Mouse (Mus musculus): ENCODE results near the gene Plin2. TPM values are rescaled to one million over a fixed set of nuclear protein-coding genes. Genes with fewer than 3 reads are reported as not detected.

The Plin2 gene
- polyA plus RNA-seq, 1 experiment from 2014 or later: 53.4 TPM

DNA sequence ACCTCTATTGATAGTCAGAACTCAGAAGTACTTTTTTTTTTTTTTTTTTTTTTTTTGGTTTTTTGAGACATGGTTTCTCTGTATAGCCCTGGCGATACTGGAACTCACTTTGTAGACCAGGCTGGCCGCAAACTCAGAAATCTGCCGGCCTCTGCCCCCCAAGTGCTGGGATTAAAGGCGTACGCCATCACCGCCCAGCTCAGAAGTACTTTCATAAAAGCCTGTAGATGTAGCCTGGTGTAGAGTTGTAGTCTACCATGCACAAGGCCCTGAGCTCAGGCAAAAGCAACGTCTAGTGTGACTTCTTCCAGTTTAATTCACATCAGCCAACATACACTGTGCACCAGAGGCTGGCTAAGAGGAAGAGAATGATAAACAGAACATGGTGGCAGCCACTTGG, 23.1 kb upstream of the Plin2 start:
- Histone ChIP-seq H3K9ac (no peak overlapping the region), H3K4me3 (no peak overlapping the region), H3K4me2 (no peak overlapping the region), H3K4me1 (replicated peaks) (no peaks in the 10 kb centered on the region), H3K36me3 (no peaks in the 10 kb centered on the region), H3K27me3 (no peaks in the 10 kb centered on the region), H3K9me3 (no peaks in the 10 kb centered on the region), H3K27ac (no peak overlapping the region)
- 90% methylated on average over 7 of the region's 7 CpGs for WGBS
- ATAC-seq (ENCODE audit: low FRiP score): no peak

DNA sequence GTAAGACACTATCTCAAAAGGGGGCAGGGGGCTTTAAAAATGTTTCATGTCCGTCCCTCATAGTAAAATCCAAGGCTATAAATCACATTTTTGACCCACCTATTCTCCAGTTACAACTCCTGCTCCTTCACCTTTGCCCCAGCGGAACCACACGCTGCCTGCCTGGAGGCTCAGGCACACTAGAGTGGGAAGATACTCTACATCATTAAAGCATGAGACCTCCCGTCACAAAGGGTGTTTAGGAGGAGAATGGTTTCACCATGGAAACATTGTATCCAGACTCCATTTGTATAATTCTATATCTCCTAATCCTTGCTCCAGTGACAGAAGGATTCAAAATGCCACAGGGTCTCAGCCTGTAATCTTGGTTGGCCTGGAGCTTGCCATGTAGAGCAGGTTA, 21.4 kb upstream of the Plin2 start:
- no peaks in the 10 kb centered on the region for H3K4me1 ChIP-seq (replicated peaks)

GRCm38 (mm10) chr4:86690768-86691167, 20.9 kb upstream of the Plin2 start:
- 90% methylated on average over 6 of the region's 6 CpGs for WGBS
- no peak overlapping the region for H3K4me2 ChIP-seq
- no peaks in the 10 kb centered on the region for H3K9me3 ChIP-seq

More for the DNA sequence above, 21.4 kb upstream of the Plin2 start:
- Histone ChIP-seq H3K27ac (no peak overlapping the region), H3K9ac (no peak overlapping the region), H3K4me3 (no peak overlapping the region), H3K4me2 (no peak overlapping the region), H3K36me3 (no peaks in the 10 kb centered on the region), H3K9me3 (no peaks in the 10 kb centered on the region), H3K27me3 (no peaks in the 10 kb centered on the region)
- 69% methylated on average over 4 of the region's 4 CpGs for WGBS
- no peak for ATAC-seq (ENCODE audit: low FRiP score)

DNA sequence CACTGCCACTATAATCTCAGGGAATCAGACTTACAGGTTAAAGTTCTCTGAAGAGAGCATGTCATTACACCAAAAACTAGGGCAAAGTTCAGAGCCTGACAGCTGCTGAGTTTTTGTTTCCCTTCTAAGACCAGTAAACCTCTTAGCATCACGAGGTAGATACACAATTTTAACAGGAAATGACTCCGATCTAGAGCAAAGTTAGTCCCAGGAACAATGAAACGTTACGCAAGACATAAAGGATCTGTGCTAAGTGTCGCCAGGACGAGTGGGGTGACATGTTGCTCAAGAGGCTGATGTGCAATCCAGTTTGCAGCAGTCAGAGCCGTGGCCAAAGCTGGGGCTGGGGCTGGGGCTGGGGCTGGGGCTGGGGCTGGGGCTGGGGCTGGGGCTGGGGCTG, 20.3 kb upstream of the Plin2 start:
- Histone ChIP-seq H3K36me3 (no peaks in the 10 kb centered on the region), H3K27ac (no peak overlapping the region), H3K4me2 (no peak overlapping the region), H3K9me3 (no peaks in the 10 kb centered on the region), H3K4me3 (no peak overlapping the region), H3K9ac (no peak overlapping the region), H3K4me1 (replicated peaks) (no peaks in the 10 kb centered on the region), H3K27me3 (no peaks in the 10 kb centered on the region)
- ATAC-seq (ENCODE audit: low FRiP score): no peak
- WGBS: 71% methylated on average over 7 of the region's 7 CpGs

More at GRCm38 (mm10) chr4:86690768-86691167, 20.9 kb upstream of the Plin2 start:
- Histone ChIP-seq H3K4me1 (replicated peaks) (no peaks in the 10 kb centered on the region), H3K27ac (no peak overlapping the region), H3K9ac (no peak overlapping the region), H3K27me3 (no peaks in the 10 kb centered on the region), H3K36me3 (no peaks in the 10 kb centered on the region), H3K4me3 (no peak overlapping the region)
- ATAC-seq (ENCODE audit: low FRiP score): no peak

- ATAC-seq (ENCODE audit: low FRiP score): no peak
- no peaks in the 10 kb centered on the region for H3K9me3 ChIP-seq
- H3K4me2 ChIP-seq: no peak overlapping the region
- H3K27me3 ChIP-seq: no peaks in the 10 kb centered on the region
- H3K27ac ChIP-seq: no peak overlapping the region
- H3K4me3 ChIP-seq: no peak overlapping the region
- H3K36me3 ChIP-seq: no peaks in the 10 kb centered on the region
- no peaks in the 10 kb centered on the region for H3K4me1 ChIP-seq (replicated peaks)
- no peak overlapping the region for H3K9ac ChIP-seq
- 86% methylated on average over 10 of the region's 10 CpGs for WGBS
Observed at GRCm38 (mm10) chr4:86689056-86689735, 19.3 kb upstream of the Plin2 start.

DNA sequence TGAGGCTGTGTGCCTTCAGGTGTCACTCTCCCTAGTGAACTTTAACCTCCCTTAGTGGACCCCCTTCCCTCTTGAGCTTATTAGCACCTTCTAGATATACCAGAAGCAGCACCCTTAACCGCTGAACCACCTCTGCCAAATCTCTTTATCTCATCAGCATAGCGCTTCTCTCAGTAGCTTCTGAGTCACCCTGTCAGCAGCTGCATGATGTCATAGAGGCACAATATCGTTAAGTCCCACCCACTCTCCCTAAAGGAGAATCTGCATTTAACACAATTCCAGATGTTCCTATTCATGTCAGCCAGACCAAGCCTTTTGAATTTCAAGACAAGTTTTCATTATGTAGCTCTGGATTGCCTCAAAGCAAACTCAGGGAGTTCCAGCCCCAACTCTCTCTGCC, 16.7 kb upstream of the Plin2 start:
- Histone ChIP-seq H3K4me3 (no peak overlapping the region), H3K36me3 (no peaks in the 10 kb centered on the region), H3K4me2 (no peak overlapping the region), H3K4me1 (replicated peaks) (no peaks in the 10 kb centered on the region), H3K27me3 (no peaks in the 10 kb centered on the region), H3K27ac (no peak overlapping the region), H3K9ac (no peak overlapping the region), H3K9me3 (no peaks in the 10 kb centered on the region)
- no peak for ATAC-seq (ENCODE audit: low FRiP score)
- 93% methylated on average over 3 of the region's 3 CpGs for whole genome bisulfite sequencing

DNA sequence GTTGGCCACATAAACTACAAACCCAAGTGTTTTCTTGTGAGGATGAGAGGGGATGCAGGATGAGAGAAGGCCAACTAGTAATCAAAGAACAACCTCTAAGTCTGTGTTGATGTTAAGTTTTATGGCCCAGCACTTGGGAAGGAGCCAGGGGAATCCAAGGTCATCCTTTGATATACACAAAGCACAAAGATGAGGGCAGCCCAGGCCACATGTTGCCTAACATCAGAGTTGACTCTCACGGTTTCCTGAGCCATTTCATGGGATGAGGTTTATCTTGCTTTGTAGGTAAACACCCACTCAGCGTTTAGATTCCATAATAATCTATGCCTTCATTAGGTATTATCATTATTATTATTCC, 16.1 kb upstream of the Plin2 start:
- Histone ChIP-seq H3K4me2 (no peak overlapping the region), H3K4me3 (no peak overlapping the region), H3K4me1 (replicated peaks) (no peaks in the 10 kb centered on the region), H3K9me3 (no peaks in the 10 kb centered on the region), H3K9ac (no peak overlapping the region), H3K36me3 (no peaks in the 10 kb centered on the region), H3K27me3 (no peaks in the 10 kb centered on the region), H3K27ac (no peak overlapping the region)
- WGBS: 75% methylated on average over 2 of the region's 2 CpGs
- no peak for ATAC-seq (ENCODE audit: low FRiP score)

GRCm38 (mm10) chr4:86685231-86686008, 15.6 kb upstream of the Plin2 start:
- Histone ChIP-seq H3K27ac (no peak overlapping the region), H3K4me2 (no peak overlapping the region), H3K4me1 (replicated peaks) (no peaks in the 10 kb centered on the region), H3K9me3 (no peaks in the 10 kb centered on the region), H3K9ac (no peak overlapping the region), H3K4me3 (no peak overlapping the region), H3K36me3 (no peaks in the 10 kb centered on the region), H3K27me3 (no peaks in the 10 kb centered on the region)
- no peak for ATAC-seq (ENCODE audit: low FRiP score)
- WGBS: 82% methylated on average over 11 of the region's 11 CpGs

GRCm38 (mm10) chr4:86684806-86685205, 14.9 kb upstream of the Plin2 start:
- H3K9me3 ChIP-seq: no peaks in the 10 kb centered on the region
- H3K4me3 ChIP-seq: no peak overlapping the region
- no peaks in the 10 kb centered on the region for H3K27me3 ChIP-seq
- no peaks in the 10 kb centered on the region for H3K4me1 ChIP-seq (replicated peaks)
- WGBS: 95% methylated on average over 6 of the region's 6 CpGs
- no peaks in the 10 kb centered on the region for H3K36me3 ChIP-seq
- H3K27ac ChIP-seq: no peak overlapping the region
- no peak for ATAC-seq (ENCODE audit: low FRiP score)
- no peak overlapping the region for H3K4me2 ChIP-seq
- H3K9ac ChIP-seq: no peak overlapping the region

GRCm38 (mm10) chr4:86683746-86684145, 13.9 kb upstream of the Plin2 start:
- H3K36me3 ChIP-seq: no peaks in the 10 kb centered on the region
- H3K9me3 ChIP-seq: no peaks in the 10 kb centered on the region
- no peaks in the 10 kb centered on the region for H3K4me1 ChIP-seq (replicated peaks)
- H3K4me2 ChIP-seq: no peak overlapping the region
- WGBS: 84% methylated on average over 5 of the region's 5 CpGs
- no peak overlapping the region for H3K9ac ChIP-seq
- H3K4me3 ChIP-seq: no peak overlapping the region
- H3K27me3 ChIP-seq: no peaks in the 10 kb centered on the region
- no peak overlapping the region for H3K27ac ChIP-seq
- no peak for ATAC-seq (ENCODE audit: low FRiP score)

- Histone ChIP-seq H3K4me1 (replicated peaks) (no peaks in the 10 kb centered on the region), H3K36me3 (no peaks in the 10 kb centered on the region), H3K9ac (no peak overlapping the region), H3K4me3 (no peak overlapping the region), H3K9me3 (no peaks in the 10 kb centered on the region), H3K27ac (no peak overlapping the region), H3K4me2 (no peak overlapping the region), H3K27me3 (no peaks in the 10 kb centered on the region)
- ATAC-seq (ENCODE audit: low FRiP score): no peak
- 97% methylated on average over 5 of the region's 5 CpGs for whole genome bisulfite sequencing
Observed at GRCm38 (mm10) chr4:86683280-86683679, 13.4 kb upstream of the Plin2 start.

GRCm38 (mm10) chr4:86681846-86682245, 12.0 kb upstream of the Plin2 start:
- ATAC-seq (ENCODE audit: low FRiP score): no peak
- WGBS: 88% methylated on average over 2 of the region's 2 CpGs

DNA sequence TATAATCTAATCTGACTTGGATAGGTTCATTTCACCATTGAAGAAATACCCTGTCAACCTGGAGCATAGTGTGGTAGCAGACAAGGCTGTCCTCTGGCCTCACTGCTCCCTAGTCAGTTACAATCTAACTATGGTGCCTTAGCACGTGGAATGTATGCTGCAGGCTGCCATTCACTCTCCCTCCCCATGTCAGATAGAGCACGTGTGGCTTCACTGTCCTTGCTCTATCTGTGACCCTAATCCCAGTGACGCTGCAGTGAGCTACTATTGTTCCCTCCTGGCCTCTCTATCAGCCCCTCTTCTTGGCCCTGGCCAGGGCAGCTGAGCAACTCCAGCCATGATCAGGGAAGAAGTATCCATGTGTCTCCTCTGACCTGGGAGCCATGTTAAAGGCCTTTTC, 11.6 kb upstream of the Plin2 start:
- Histone ChIP-seq H3K27ac (no peak overlapping the region), H3K9ac (no peak overlapping the region; the same call in 1 of the 2 replicates), H3K4me3 (no peak overlapping the region), H3K36me3 (no peaks in the 10 kb centered on the region), H3K9me3 (no peaks in the 10 kb centered on the region), H3K27me3 (no peaks in the 10 kb centered on the region), H3K4me2 (no peak overlapping the region), H3K4me1 (replicated peaks) (no peaks in the 10 kb centered on the region)
- ATAC-seq (ENCODE audit: low FRiP score): no peak
- WGBS: 45% methylated on average over 3 of the region's 3 CpGs

More at GRCm38 (mm10) chr4:86681846-86682245, 12.0 kb upstream of the Plin2 start:
- H3K9ac ChIP-seq: no peak overlapping the region; the same call in 1 of the 2 replicates
- no peak overlapping the region for H3K27ac ChIP-seq
- no peaks in the 10 kb centered on the region for H3K9me3 ChIP-seq
- no peaks in the 10 kb centered on the region for H3K36me3 ChIP-seq
- H3K4me1 ChIP-seq (replicated peaks): no peaks in the 10 kb centered on the region
- no peak overlapping the region for H3K4me3 ChIP-seq
- no peak overlapping the region for H3K4me2 ChIP-seq
- H3K27me3 ChIP-seq: no peaks in the 10 kb centered on the region

Measured in hindbrain, embryonic 13.5 days (tissue).